Mouse (Mus musculus): Measurements from ENCODE around the gene Kif14. TPM values are rescaled to one million over a fixed set of nuclear protein-coding genes. Genes with fewer than 3 reads are reported as not detected.

Gene Kif14
- total RNA-seq, 2 experiments from 2014 or later: 24.0 to 27.8 TPM

Other genes with a start within 250 kb of the Kif14 start
- not detected in 2 replicates for gene Inava, start 232.1 kb upstream of the Kif14 start, total RNA-seq (2015)
- not detected in 2 replicates for gene Inava, start 232.1 kb upstream of the Kif14 start, total RNA-seq (2017)
- not detected in 2 replicates for gene Gpr25, start 205.5 kb upstream of the Kif14 start, total RNA-seq (2015)
- gene Gpr25, start 205.5 kb upstream of the Kif14 start, total RNA-seq (2017): not detected in 2 replicates
- gene Camsap2, start 120.2 kb upstream of the Kif14 start, total RNA-seq (2015): 12.9 and 15.0 TPM in 2 replicates
- gene Camsap2, start 120.2 kb upstream of the Kif14 start, total RNA-seq (2017): 20.0 and 22.6 TPM in 2 replicates
- gene Ddx59, start 51.1 kb upstream of the Kif14 start, total RNA-seq (2015): 6.3 and 9.1 TPM in 2 replicates
- gene Ddx59, start 51.1 kb upstream of the Kif14 start, total RNA-seq (2017): 10.7 and 12.8 TPM in 2 replicates
- 17.0 and 19.9 TPM in 2 replicates for gene Zfp281, start 158.6 kb downstream of the Kif14 start, total RNA-seq (2015)
- 18.9 and 21.0 TPM in 2 replicates for gene Zfp281, start 158.6 kb downstream of the Kif14 start, total RNA-seq (2017)